Mouse (Mus musculus): Measurements from ENCODE around the gene Mylip. TPM values are rescaled to one million over a fixed set of nuclear protein-coding genes. Genes with fewer than 3 reads are reported as not detected.

Gene Mylip
- polyA plus RNA-seq, 1 experiment from 2014 or later, result 6.6 TPM

- Histone ChIP-seq H3K9me3 (replicated peaks; ENCODE audit: control insufficient read depth, low read length, poor library complexity, severe bottlenecking) (no peaks in the 10 kb centered on the region), H3K4me2 (ENCODE audit: low read length) (no peak overlapping the region), H3K9ac (ENCODE audit: low read depth, low read length) (no peak overlapping the region), H3K4me1 (ENCODE audit: control insufficient read depth, insufficient read depth, low read length) (no peaks in the 10 kb centered on the region), H3K27ac (ENCODE audit: low read length) (no peak overlapping the region), H3K4me3 (ENCODE audit: low read depth, low read length) (no peak overlapping the region), H3K36me3 (ENCODE audit: control insufficient read depth, insufficient read depth, low read length) (no peaks in the 10 kb centered on the region), H3K27me3 (ENCODE audit: control insufficient read depth, insufficient read depth, low read depth, low read length) (no peaks in the 10 kb centered on the region; the same call in 1 of the 2 replicates)
- no peak for ATAC-seq
- 53% methylated on average over 5 of the region's 5 CpGs for WGBS
Measured at GRCm38 (mm10) chr13:45397240-45397639, 7.7 kb downstream of the Mylip start.

- ATAC-seq, result no peak
- WGBS, result 71% methylated on average over 16 of the region's 21 CpGs
Measured at GRCm38 (mm10) chr13:45397896-45398805, 8.6 kb downstream of the Mylip start.

GRCm38 (mm10) chr13:45400700-45401099 lies 11.2 kb downstream of the Mylip start:
- ATAC-seq, result no peak
- Histone ChIP-seq H3K9ac (ENCODE audit: low read depth, low read length) (no peak overlapping the region), H3K36me3 (ENCODE audit: control insufficient read depth, insufficient read depth, low read length) (no peaks in the 10 kb centered on the region), H3K27ac (ENCODE audit: low read length) (no peak overlapping the region), H3K4me2 (ENCODE audit: low read length) (no peak overlapping the region), H3K9me3 (replicated peaks; ENCODE audit: control insufficient read depth, low read length, poor library complexity, severe bottlenecking) (no peaks in the 10 kb centered on the region), H3K27me3 (ENCODE audit: control insufficient read depth, insufficient read depth, low read depth, low read length) (no peaks in the 10 kb centered on the region), H3K4me1 (ENCODE audit: control insufficient read depth, insufficient read depth, low read length) (no peaks in the 10 kb centered on the region), H3K4me3 (ENCODE audit: low read depth, low read length) (no peak overlapping the region)
- WGBS, result 70% methylated on average over 7 of the region's 7 CpGs

More at GRCm38 (mm10) chr13:45397896-45398805, 8.6 kb downstream of the Mylip start:
- Histone ChIP-seq H3K27ac (ENCODE audit: low read length) (no peak overlapping the region), H3K9ac (ENCODE audit: low read depth, low read length) (no peak overlapping the region), H3K4me3 (ENCODE audit: low read depth, low read length) (no peak overlapping the region), H3K27me3 (ENCODE audit: control insufficient read depth, insufficient read depth, low read depth, low read length) (no peaks in the 10 kb centered on the region; the same call in 1 of the 2 replicates), H3K36me3 (ENCODE audit: control insufficient read depth, insufficient read depth, low read length) (no peaks in the 10 kb centered on the region), H3K4me1 (ENCODE audit: control insufficient read depth, insufficient read depth, low read length) (no peaks in the 10 kb centered on the region), H3K9me3 (replicated peaks; ENCODE audit: control insufficient read depth, low read length, poor library complexity, severe bottlenecking) (no peaks in the 10 kb centered on the region), H3K4me2 (ENCODE audit: low read length) (no peak overlapping the region)

- Histone ChIP-seq H3K36me3 (ENCODE audit: control insufficient read depth, insufficient read depth, low read length) (0 out of 2 replicates have a peak, but pooled peaks cover 2% of the 10 kb centered on the region), H3K4me2 (ENCODE audit: low read length) (no peak overlapping the region), H3K4me3 (ENCODE audit: low read depth, low read length) (no peak overlapping the region), H3K27ac (ENCODE audit: low read length) (no peak overlapping the region), H3K27me3 (ENCODE audit: control insufficient read depth, insufficient read depth, low read depth, low read length) (no peaks in the 10 kb centered on the region), H3K9ac (ENCODE audit: low read depth, low read length) (no peak overlapping the region), H3K9me3 (replicated peaks; ENCODE audit: control insufficient read depth, low read length, poor library complexity, severe bottlenecking) (no peaks in the 10 kb centered on the region), H3K4me1 (ENCODE audit: control insufficient read depth, insufficient read depth, low read length) (no peaks in the 10 kb centered on the region)
- WGBS, result 86% methylated on average over 7 of the region's 7 CpGs
- ATAC-seq, result no peak
Measured at GRCm38 (mm10) chr13:45401816-45402215, 12.3 kb downstream of the Mylip start.

GRCm38 (mm10) chr13:45402316-45403039 lies 12.9 kb downstream of the Mylip start:
- 82% methylated on average over 6 of the region's 7 CpGs for WGBS
- no peaks in the 10 kb centered on the region for H3K4me1 ChIP-seq (ENCODE audit: control insufficient read depth, insufficient read depth, low read length)
- no peaks in the 10 kb centered on the region for H3K9me3 ChIP-seq (replicated peaks; ENCODE audit: control insufficient read depth, low read length, poor library complexity, severe bottlenecking)
- ATAC-seq, result no peak
- no peak overlapping the region for H3K4me3 ChIP-seq (ENCODE audit: low read depth, low read length)
- no peak overlapping the region for H3K27ac ChIP-seq (ENCODE audit: low read length)
- H3K27me3 ChIP-seq (ENCODE audit: control insufficient read depth, insufficient read depth, low read depth, low read length), result no peaks in the 10 kb centered on the region
- 0 out of 2 replicates have a peak, but pooled peaks cover 3% of the 10 kb centered on the region for H3K36me3 ChIP-seq (ENCODE audit: control insufficient read depth, insufficient read depth, low read length)
- H3K9ac ChIP-seq (ENCODE audit: low read depth, low read length), result no peak overlapping the region
- H3K4me2 ChIP-seq (ENCODE audit: low read length), result no peak overlapping the region

- H3K36me3 ChIP-seq (ENCODE audit: control insufficient read depth, insufficient read depth, low read length), result peaks cover 7% of the 10 kb centered on the region; the same call in 1 of the 2 replicates
- H3K27ac ChIP-seq (ENCODE audit: low read length), result no peak overlapping the region
- no peaks in the 10 kb centered on the region for H3K27me3 ChIP-seq (ENCODE audit: control insufficient read depth, insufficient read depth, low read depth, low read length)
- no peaks in the 10 kb centered on the region for H3K4me1 ChIP-seq (ENCODE audit: control insufficient read depth, insufficient read depth, low read length)
- no peak overlapping the region for H3K4me3 ChIP-seq (ENCODE audit: low read depth, low read length)
- no peak overlapping the region for H3K9ac ChIP-seq (ENCODE audit: low read depth, low read length)
- no peaks in the 10 kb centered on the region for H3K9me3 ChIP-seq (replicated peaks; ENCODE audit: control insufficient read depth, low read length, poor library complexity, severe bottlenecking)
- 96% methylated on average over 6 of the region's 6 CpGs for WGBS
- H3K4me2 ChIP-seq (ENCODE audit: low read length), result no peak overlapping the region
- no peak for ATAC-seq
Measured at GRCm38 (mm10) chr13:45404269-45404668, 14.7 kb downstream of the Mylip start.

GRCm38 (mm10) chr13:45405194-45405810 lies 15.8 kb downstream of the Mylip start:
- Histone ChIP-seq H3K9me3 (replicated peaks; ENCODE audit: control insufficient read depth, low read length, poor library complexity, severe bottlenecking) (no peaks in the 10 kb centered on the region), H3K27ac (ENCODE audit: low read length) (no peak overlapping the region), H3K9ac (ENCODE audit: low read depth, low read length) (no peak overlapping the region), H3K36me3 (ENCODE audit: control insufficient read depth, insufficient read depth, low read length) (peaks cover 7% of the 10 kb centered on the region; the same call in 1 of the 2 replicates), H3K4me3 (ENCODE audit: low read depth, low read length) (no peak overlapping the region), H3K4me1 (ENCODE audit: control insufficient read depth, insufficient read depth, low read length) (no peaks in the 10 kb centered on the region), H3K4me2 (ENCODE audit: low read length) (no peak overlapping the region), H3K27me3 (ENCODE audit: control insufficient read depth, insufficient read depth, low read depth, low read length) (no peaks in the 10 kb centered on the region)
- ATAC-seq, result no peak
- WGBS, result 89% methylated on average over 6 of the region's 6 CpGs

GRCm38 (mm10) chr13:45406289-45406688 lies 16.7 kb downstream of the Mylip start:
- Histone ChIP-seq H3K27ac (ENCODE audit: low read length) (no peak overlapping the region), H3K9ac (ENCODE audit: low read depth, low read length) (no peak overlapping the region), H3K9me3 (replicated peaks; ENCODE audit: control insufficient read depth, low read length, poor library complexity, severe bottlenecking) (no peaks in the 10 kb centered on the region), H3K4me3 (ENCODE audit: low read depth, low read length) (no peak overlapping the region), H3K4me1 (ENCODE audit: control insufficient read depth, insufficient read depth, low read length) (no peaks in the 10 kb centered on the region), H3K4me2 (ENCODE audit: low read length) (no peak overlapping the region), H3K36me3 (ENCODE audit: control insufficient read depth, insufficient read depth, low read length) (peaks cover 7% of the 10 kb centered on the region; the same call in 1 of the 2 replicates), H3K27me3 (ENCODE audit: control insufficient read depth, insufficient read depth, low read depth, low read length) (no peaks in the 10 kb centered on the region)
- 95% methylated on average over 11 of the region's 11 CpGs for WGBS
- ATAC-seq, result no peak

Measured in midbrain, embryonic 16.5 days (tissue).